Mouse (Mus musculus) kidney, postnatal 0 days (tissue): ENCODE measurements around the gene Srgap2. TPM values are rescaled to one million over a fixed set of nuclear protein-coding genes. Genes with fewer than 3 reads are reported as not detected.
"Not testable (repeated sequence)": the region's sequence is repeated elsewhere in the genome, so short reads cannot be mapped to it uniquely, and the experiment has no call there.

Source experiments
- ATAC-seq: fragments of 200-750 bp; cut with Nextera tagmentation; replicated peaks from 2 replicates; pipeline ENCODE4 v1.8.0; 2017; ENCODE audit warnings: low read depth, moderate number of reproducible peaks, moderate TSS enrichment, moderate library complexity; ENCODE audit not compliant: low FRiP score
- DNase-seq: peaks from one replicate; pipeline ENCODE4 v3.0.0-alpha.2; 2016; ENCODE audit warnings: low spot score
- H3K27ac ChIP-seq: fragments of 300-500 bp; sonication (generic); 2 replicates; pipeline ENCODE4 v1.5.1; 2014; ENCODE audit warnings: mild to moderate bottlenecking
- H3K27me3 ChIP-seq: fragments of 300-500 bp; sonication (generic); 2 replicates; pipeline ENCODE4 v1.6.1; 2014; ENCODE audit warnings: low read length, mixed read lengths; ENCODE audit not compliant: insufficient read depth
- H3K36me3 ChIP-seq: fragments of 300-500 bp; sonication (generic); 2 replicates; pipeline ENCODE4 v1.6.1; 2014; ENCODE audit warnings: low read length, mixed read lengths; ENCODE audit not compliant: insufficient read depth
- H3K4me1 ChIP-seq: fragments of 300-500 bp; sonication (generic); replicated peaks from 2 replicates; pipeline ENCODE4 v1.6.1; 2014; ENCODE audit warnings: antibody characterized with exemption, low read length, mixed read lengths; ENCODE audit not compliant: insufficient read depth
- H3K4me2 ChIP-seq: fragments of 300-500 bp; sonication (generic); 2 replicates; pipeline ENCODE4 v1.6.1; 2014; ENCODE audit warnings: mild to moderate bottlenecking, low read length, moderate library complexity, mixed read lengths
- H3K4me3 ChIP-seq: fragments of 300-500 bp; sonication (generic); replicated peaks from 2 replicates; pipeline ENCODE4 v1.5.1; 2014; ENCODE audit warnings: low read depth, low read length
- H3K9ac ChIP-seq: fragments of 300-500 bp; sonication (generic); 2 replicates; pipeline ENCODE4 v1.6.1; 2014; ENCODE audit warnings: low read depth, low read length
- H3K9me3 ChIP-seq: fragments of 300-500 bp; sonication (generic); replicated peaks from 2 replicates; pipeline ENCODE4 v1.6.1; 2016; ENCODE audit warnings: low read length, inconsistent platforms, mixed read lengths
- CTCF ChIP-seq: IDR thresholded peaks from 2 replicates; pipeline ENCODE4 v1.5.1; 2016; ENCODE audit warnings: antibody characterized with exemption, low read depth, mild to moderate bottlenecking, moderate library complexity
- WGBS: fragments of 180-500 bp; shearing (Covaris S2); extraction: QIAGEN DNeasy Blood & Tissue Kit; methylation state at CpG from one replicate; pipeline ENCODE4 v1.1.7; 2014; 5-methylcytosine and 5-hydroxymethylcytosine counted together
- polyA plus RNA-seq: library from polyadenylated mRNA; unstranded; fragments of >200 nt; fragmentation: Nextera tagmentation; extraction: Ambion mirVana; gene quantifications from 2 replicates; pipeline ENCODE4 v1.2.1, GENCODE M21; 2015

The Srgap2 gene
- polyA plus RNA-seq, 1 experiment from 2014 or later: 6.9 TPM

- Histone ChIP-seq H3K4me3 (no peak overlapping the region), H3K9me3 (no peaks in the 10 kb centered on the region), H3K27me3 (no peaks in the 10 kb centered on the region), H3K9ac (no peak overlapping the region), H3K27ac (no peak overlapping the region), H3K4me1 (no peaks in the 10 kb centered on the region), H3K4me2 (no peak overlapping the region), H3K36me3 (no peaks in the 10 kb centered on the region)
- WGBS: 71% methylated on average over 10 of the region's 10 CpGs
- no peak for DNase-seq
- ATAC-seq: no peak
- TF ChIP-seq CTCF: no peak
These were observed 267.4 kb downstream of the Srgap2 start for GRCm38 (mm10) chr1:131259632-131260308.

- no peak overlapping the region for H3K27ac ChIP-seq
- no peak overlapping the region for H3K4me2 ChIP-seq
- no peak for TF ChIP-seq CTCF
- WGBS: 78% methylated on average over 6 of the region's 6 CpGs
- no peak overlapping the region for H3K4me3 ChIP-seq
- no peak overlapping the region for H3K9ac ChIP-seq
- ATAC-seq (no peak), DNase-seq (no peak)
- no peaks in the 10 kb centered on the region for H3K27me3 ChIP-seq
- H3K9me3 ChIP-seq: no peaks in the 10 kb centered on the region
- no peaks in the 10 kb centered on the region for H3K36me3 ChIP-seq
- no peaks in the 10 kb centered on the region for H3K4me1 ChIP-seq
These were observed 269.9 kb downstream of the Srgap2 start for GRCm38 (mm10) chr1:131257288-131257687.

- not testable (repeated sequence) for DNase-seq, ATAC-seq, H3K4me3 ChIP-seq, H3K9ac ChIP-seq, H3K27ac ChIP-seq, H3K9me3 ChIP-seq, H3K27me3 ChIP-seq, H3K4me2 ChIP-seq, H3K36me3 ChIP-seq, H3K4me1 ChIP-seq
- 70% methylated on average over 7 of the region's 7 CpGs for WGBS
These were observed 274.5 kb downstream of the Srgap2 start for GRCm38 (mm10) chr1:131252516-131253250.

GRCm38 (mm10) chr1:131246433-131247395 is 280.4 kb downstream of the Srgap2 start:
- no peak for ATAC-seq
- H3K27ac ChIP-seq: no peak overlapping the region

GRCm38 (mm10) chr1:131245926-131246325 is 281.2 kb downstream of the Srgap2 start:
- WGBS: 7% methylated on average over 9 of the region's 9 CpGs
- no peaks in the 10 kb centered on the region for H3K36me3 ChIP-seq
- H3K9ac ChIP-seq: no peak overlapping the region
- peak; percentile 61 for TF ChIP-seq CTCF
- no peaks in the 10 kb centered on the region for H3K9me3 ChIP-seq
- peak overlapping the region; percentile 58 for H3K4me3 ChIP-seq
- ATAC-seq: peak; percentile 64
- no peaks in the 10 kb centered on the region for H3K27me3 ChIP-seq
- peaks cover 25% of the 10 kb centered on the region for H3K4me1 ChIP-seq
- H3K27ac ChIP-seq: no peak overlapping the region
- DNase-seq: peak; percentile 68
- H3K4me2 ChIP-seq: peak overlapping the region; percentile 94

More at GRCm38 (mm10) chr1:131246433-131247395, 280.4 kb downstream of the Srgap2 start:
- 0 out of 2 replicates have a peak overlapping the region, but pooled peaks have one; percentile 35 for H3K9ac ChIP-seq
- H3K4me2 ChIP-seq: peak overlapping the region; percentile 43
- peaks cover 24% of the 10 kb centered on the region for H3K4me1 ChIP-seq
- TF ChIP-seq CTCF: peak; percentile 73
- peak; percentile 85 for DNase-seq
- no peaks in the 10 kb centered on the region for H3K9me3 ChIP-seq
- WGBS: 6% methylated on average over 7 of the region's 7 CpGs
- no peaks in the 10 kb centered on the region for H3K36me3 ChIP-seq
- H3K4me3 ChIP-seq: no peak overlapping the region; the same call in 1 of the 2 replicates
- no peaks in the 10 kb centered on the region for H3K27me3 ChIP-seq
